ENCODE assay signal across 19 mouse cellular contexts in genomic region chr16:18200062-18200461, GRCm38 (mm10). TPM values are rescaled to one million over a fixed set of nuclear protein-coding genes. Genes with fewer than 3 reads are reported as not detected.
"Had no signal": no experiment of that assay in that cellular context is flagged by ENCODE, and none has a peak within 500 bp of the region (broad histone marks: within the 10 kb centered on the region; RNA-seq: fewer than 3 reads in every experiment).

No protein-coding gene starts in this region.

- H3K9me3 ChIP-seq: liver, embryonic 13.5 days; lung, embryonic 15.5 days had no signal

- DNase-seq: kidney, adult 8-10 months; kidney, postnatal 10 days; kidney, postnatal 4 days; left cerebral cortex, postnatal 4 days; liver; liver, embryonic 13.5 days; liver, postnatal 0 days; lung, postnatal 14 days; right cerebral cortex, postnatal 14 days; thymus, postnatal 4 days had no signal

- H3K4me2 ChIP-seq: liver, embryonic 13.5 days; lung, embryonic 15.5 days; midbrain, embryonic 11.5 days had no signal

- H3K27ac ChIP-seq: layer of hippocampus, adult 2 months; liver, embryonic 13.5 days; lung, embryonic 15.5 days; macrophage had no signal

- H3K4me3 ChIP-seq: layer of hippocampus, adult 2 months; liver, embryonic 13.5 days; lung, embryonic 15.5 days had no signal

- H3K9ac ChIP-seq: liver, embryonic 13.5 days; liver, postnatal 0 days; lung, embryonic 15.5 days had no signal

- H3K4me1 ChIP-seq: liver, embryonic 13.5 days had no signal

- ATAC-seq: hindbrain, embryonic 16.5 days; inflammation-experienced regulatory T-cells, adult 6 months; intestine, postnatal 0 days; liver, postnatal 0 days had no signal

- H3K36me3 ChIP-seq: liver, embryonic 13.5 days; lung, embryonic 15.5 days had no signal

- H3K27me3 ChIP-seq: liver, embryonic 13.5 days; lung, embryonic 15.5 days had no signal

RNA-seq across cellular contexts. Expression of gene Ccdc188, which starts 17.6 kb away (rescaled TPM):
- polyA plus RNA-seq: hindbrain, embryonic 16.5 days; inflammation-experienced regulatory T-cells, adult 6 months; intestine, postnatal 0 days; liver, embryonic 13.5 days; liver, postnatal 0 days; lung, embryonic 15.5 days; macrophage; midbrain, embryonic 11.5 days; spleen, adult 2 months; stomach, embryonic 16.5 days had no signal

RNA-seq across cellular contexts. Expression of gene Gm49776, which starts 58.1 kb away (rescaled TPM):
- polyA plus RNA-seq: hindbrain, embryonic 16.5 days; inflammation-experienced regulatory T-cells, adult 6 months; liver, postnatal 0 days; macrophage; midbrain, embryonic 11.5 days; spleen, adult 2 months; stomach, embryonic 16.5 days had no signal
